Mouse (Mus musculus): ENCODE measurements around the gene Ccr10. TPM values are rescaled to one million over a fixed set of nuclear protein-coding genes. Genes with fewer than 3 reads are reported as not detected.
"Not testable (repeated sequence)": the region's sequence is repeated elsewhere in the genome, so short reads cannot be mapped to it uniquely, and the experiment has no call there.

Ccr10 gene
- polyA plus RNA-seq, 1 experiment from 2014 or later = 0.20 TPM

- H3K4me1 ChIP-seq = peaks cover 6% of the 10 kb centered on the region
- no peaks in the 10 kb centered on the region for H3K36me3 ChIP-seq
- H3K4me3 ChIP-seq = no peak overlapping the region
- DNase-seq (ENCODE audit: low spot score) = no peak
- no peak overlapping the region for H3K27ac ChIP-seq (replicated peaks)
- 88% methylated on average over 13 of the region's 13 CpGs for WGBS
- peaks cover 4% of the 10 kb centered on the region; the same call in 1 of the 2 replicates for H3K9me3 ChIP-seq (replicated peaks)
- H3K27me3 ChIP-seq (ENCODE audit: low read depth, poor library complexity, severe bottlenecking) = peaks cover 5% of the 10 kb centered on the region
These were observed 40.9 kb downstream of the Ccr10 start for GRCm38 (mm10) chr11:101134217-101134865.

- no peak for DNase-seq (ENCODE audit: low spot score)
- Histone ChIP-seq H3K36me3 (no peaks in the 10 kb centered on the region), H3K27me3 (ENCODE audit: low read depth, poor library complexity, severe bottlenecking) (no peaks in the 10 kb centered on the region), H3K9me3 (replicated peaks) (peaks cover 4% of the 10 kb centered on the region; the same call in 1 of the 2 replicates), H3K4me3 (no peak overlapping the region), H3K27ac (replicated peaks) (no peak overlapping the region), H3K4me1 (no peaks in the 10 kb centered on the region)
- 88% methylated on average over 12 of the region's 12 CpGs for WGBS
These were observed 42.2 kb downstream of the Ccr10 start for GRCm38 (mm10) chr11:101133037-101133436.

GRCm38 (mm10) chr11:101131701-101132100 is 43.5 kb downstream of the Ccr10 start:
- WGBS = 91% methylated on average over 6 of the region's 6 CpGs
- Histone ChIP-seq H3K4me1 (no peaks in the 10 kb centered on the region), H3K4me3 (no peak overlapping the region), H3K27ac (replicated peaks) (no peak overlapping the region), H3K36me3 (peaks cover 8% of the 10 kb centered on the region), H3K27me3 (ENCODE audit: low read depth, poor library complexity, severe bottlenecking) (no peaks in the 10 kb centered on the region), H3K9me3 (replicated peaks) (peaks cover 11% of the 10 kb centered on the region; the same call in 1 of the 2 replicates)
- no peak for DNase-seq (ENCODE audit: low spot score)

GRCm38 (mm10) chr11:101131187-101131586 is 44.1 kb downstream of the Ccr10 start:
- no peaks in the 10 kb centered on the region for H3K27me3 ChIP-seq (ENCODE audit: low read depth, poor library complexity, severe bottlenecking)
- H3K4me1 ChIP-seq = no peaks in the 10 kb centered on the region
- 96% methylated on average over 2 of the region's 2 CpGs for WGBS
- H3K27ac ChIP-seq (replicated peaks) = no peak overlapping the region
- H3K9me3 ChIP-seq (replicated peaks) = peaks cover 14% of the 10 kb centered on the region; the same call in 1 of the 2 replicates
- H3K4me3 ChIP-seq = no peak overlapping the region
- DNase-seq (ENCODE audit: low spot score) = no peak
- H3K36me3 ChIP-seq = peaks cover 14% of the 10 kb centered on the region

- Histone ChIP-seq H3K4me3 (no peak overlapping the region), H3K27me3 (ENCODE audit: low read depth, poor library complexity, severe bottlenecking) (no peaks in the 10 kb centered on the region), H3K36me3 (peaks cover 23% of the 10 kb centered on the region), H3K4me1 (no peaks in the 10 kb centered on the region), H3K9me3 (replicated peaks) (peaks cover 14% of the 10 kb centered on the region; the same call in 1 of the 2 replicates), H3K27ac (replicated peaks) (no peak overlapping the region)
- WGBS = 58% methylated on average over 18 of the region's 18 CpGs
- no peak for DNase-seq (ENCODE audit: low spot score)
These were observed 45.0 kb downstream of the Ccr10 start for GRCm38 (mm10) chr11:101130056-101130756.

GRCm38 (mm10) chr11:101128996-101129577 is 46.2 kb downstream of the Ccr10 start:
- peaks cover 14% of the 10 kb centered on the region; the same call in 1 of the 2 replicates for H3K9me3 ChIP-seq (replicated peaks)
- WGBS = 84% methylated on average over 11 of the region's 11 CpGs
- peaks cover 34% of the 10 kb centered on the region for H3K36me3 ChIP-seq
- no peaks in the 10 kb centered on the region for H3K4me1 ChIP-seq
- no peaks in the 10 kb centered on the region for H3K27me3 ChIP-seq (ENCODE audit: low read depth, poor library complexity, severe bottlenecking)
- no peak overlapping the region for H3K4me3 ChIP-seq
- H3K27ac ChIP-seq (replicated peaks) = no peak overlapping the region
- no peak for DNase-seq (ENCODE audit: low spot score)

GRCm38 (mm10) chr11:101127075-101127474 is 48.2 kb downstream of the Ccr10 start:
- WGBS = 95% methylated on average over 1 of the region's 1 CpGs
- peaks cover 54% of the 10 kb centered on the region for H3K36me3 ChIP-seq
- no peak overlapping the region for H3K4me3 ChIP-seq
- H3K4me1 ChIP-seq = no peaks in the 10 kb centered on the region
- H3K9me3 ChIP-seq (replicated peaks) = peaks cover 14% of the 10 kb centered on the region; the same call in 1 of the 2 replicates
- no peak for DNase-seq (ENCODE audit: low spot score)
- no peaks in the 10 kb centered on the region for H3K27me3 ChIP-seq (ENCODE audit: low read depth, poor library complexity, severe bottlenecking)
- no peak overlapping the region for H3K27ac ChIP-seq (replicated peaks)

GRCm38 (mm10) chr11:101125008-101125407 is 50.2 kb downstream of the Ccr10 start:
- H3K9me3 ChIP-seq (replicated peaks) = peaks cover 10% of the 10 kb centered on the region; the same call in 1 of the 2 replicates
- H3K4me3 ChIP-seq; H3K27ac ChIP-seq (replicated peaks); H3K27me3 ChIP-seq (ENCODE audit: low read depth, poor library complexity, severe bottlenecking); DNase-seq (ENCODE audit: low spot score): not testable (repeated sequence)
- peaks cover 15% of the 10 kb centered on the region for H3K4me1 ChIP-seq
- 94% methylated on average over 9 of the region's 9 CpGs for WGBS
- H3K36me3 ChIP-seq = peaks cover 62% of the 10 kb centered on the region

GRCm38 (mm10) chr11:101124494-101124893 is 50.7 kb downstream of the Ccr10 start:
- H3K4me1 ChIP-seq = peaks cover 15% of the 10 kb centered on the region
- not testable (repeated sequence) for H3K27ac ChIP-seq (replicated peaks); H3K27me3 ChIP-seq (ENCODE audit: low read depth, poor library complexity, severe bottlenecking); H3K4me3 ChIP-seq; DNase-seq (ENCODE audit: low spot score)
- WGBS = 98% methylated on average over 8 of the region's 8 CpGs
- H3K9me3 ChIP-seq (replicated peaks) = peaks cover 10% of the 10 kb centered on the region; the same call in 1 of the 2 replicates
- H3K36me3 ChIP-seq = peaks cover 62% of the 10 kb centered on the region

Small RNAs within 50 kb of the gene (microRNA-seq; reads per million reads assigned to microRNA genes)
- not detected for gene Gm27626

Other genes starting within 250 kb of the Ccr10 start
- 16.9 and 20.4 TPM in 2 replicates for gene Stat3, start 235.9 kb downstream of the Ccr10 start, polyA plus RNA-seq (2016; fragmentation: Nextera tagmentation; extraction: Ambion mirVana)
- gene Cavin1, start 204.6 kb downstream of the Ccr10 start, polyA plus RNA-seq (2016; fragmentation: Nextera tagmentation; extraction: Ambion mirVana) = 16.7 and 21.8 TPM in 2 replicates
- gene Atp6v0a1, start 166.0 kb downstream of the Ccr10 start, polyA plus RNA-seq (2016; fragmentation: Nextera tagmentation; extraction: Ambion mirVana) = 33.9 and 43.9 TPM in 2 replicates
- gene Naglu, start 105.4 kb downstream of the Ccr10 start, polyA plus RNA-seq (2016; fragmentation: Nextera tagmentation; extraction: Ambion mirVana) = 10.0 and 11.6 TPM in 2 replicates
- gene Hsd17b1, start 97.0 kb downstream of the Ccr10 start, polyA plus RNA-seq (2016; fragmentation: Nextera tagmentation; extraction: Ambion mirVana) = 0.12 TPM in 1 of 2 replicates, not detected in the other
- 57.5 TPM in 2 replicates for gene Coasy, start 92.9 kb downstream of the Ccr10 start, polyA plus RNA-seq (2016; fragmentation: Nextera tagmentation; extraction: Ambion mirVana)
- gene Mlx, start 88.2 kb downstream of the Ccr10 start, polyA plus RNA-seq (2016; fragmentation: Nextera tagmentation; extraction: Ambion mirVana) = 42.7 and 49.1 TPM in 2 replicates
- 74.3 and 77.3 TPM in 2 replicates for gene Psmc3ip, start 80.0 kb downstream of the Ccr10 start, polyA plus RNA-seq (2016; fragmentation: Nextera tagmentation; extraction: Ambion mirVana)
- gene Retreg3, start 55.5 kb downstream of the Ccr10 start, polyA plus RNA-seq (2016; fragmentation: Nextera tagmentation; extraction: Ambion mirVana) = 16.4 and 20.2 TPM in 2 replicates
- gene Tubg1, start 55.5 kb downstream of the Ccr10 start, polyA plus RNA-seq (2016; fragmentation: Nextera tagmentation; extraction: Ambion mirVana) = 131 and 135 TPM in 2 replicates
- gene Tubg2, start 19.5 kb downstream of the Ccr10 start, polyA plus RNA-seq (2016; fragmentation: Nextera tagmentation; extraction: Ambion mirVana) = 2.1 and 3.9 TPM in 2 replicates
- 0.28 and 0.43 TPM in 2 replicates for gene Cntnap1, start 4.9 kb downstream of the Ccr10 start, polyA plus RNA-seq (2016; fragmentation: Nextera tagmentation; extraction: Ambion mirVana)
- gene Plekhh3, start 4.1 kb downstream of the Ccr10 start, polyA plus RNA-seq (2016; fragmentation: Nextera tagmentation; extraction: Ambion mirVana) = 4.5 and 5.6 TPM in 2 replicates
- 11.1 and 11.2 TPM in 2 replicates for gene Ezh1, start 51.0 kb upstream of the Ccr10 start, polyA plus RNA-seq (2016; fragmentation: Nextera tagmentation; extraction: Ambion mirVana)
- 64.7 and 71.5 TPM in 2 replicates for gene Ramp2, start 70.6 kb upstream of the Ccr10 start, polyA plus RNA-seq (2016; fragmentation: Nextera tagmentation; extraction: Ambion mirVana)
- gene Vps25, start 78.3 kb upstream of the Ccr10 start, polyA plus RNA-seq (2016; fragmentation: Nextera tagmentation; extraction: Ambion mirVana) = 137 and 143 TPM in 2 replicates
- gene Wnk4, start 85.1 kb upstream of the Ccr10 start, polyA plus RNA-seq (2016; fragmentation: Nextera tagmentation; extraction: Ambion mirVana) = 5.4 and 8.0 TPM in 2 replicates
- 1.6 and 1.8 TPM in 2 replicates for gene Cntd1, start 103.6 kb upstream of the Ccr10 start, polyA plus RNA-seq (2016; fragmentation: Nextera tagmentation; extraction: Ambion mirVana)
- gene Coa3, start 103.7 kb upstream of the Ccr10 start, polyA plus RNA-seq (2016; fragmentation: Nextera tagmentation; extraction: Ambion mirVana) = 223 and 228 TPM in 2 replicates
- 152 and 162 TPM in 2 replicates for gene Becn1, start 126.8 kb upstream of the Ccr10 start, polyA plus RNA-seq (2016; fragmentation: Nextera tagmentation; extraction: Ambion mirVana)
- gene Psme3, start 140.8 kb upstream of the Ccr10 start, polyA plus RNA-seq (2016; fragmentation: Nextera tagmentation; extraction: Ambion mirVana) = 181 and 194 TPM in 2 replicates
- gene Aoc2, start 149.6 kb upstream of the Ccr10 start, polyA plus RNA-seq (2016; fragmentation: Nextera tagmentation; extraction: Ambion mirVana) = 1.6 and 2.5 TPM in 2 replicates
- gene Aoc3, start 155.2 kb upstream of the Ccr10 start, polyA plus RNA-seq (2016; fragmentation: Nextera tagmentation; extraction: Ambion mirVana) = 0.04 TPM in 1 of 2 replicates, not detected in the other
- gene G6pc, start 192.1 kb upstream of the Ccr10 start, polyA plus RNA-seq (2016; fragmentation: Nextera tagmentation; extraction: Ambion mirVana) = not detected in 2 replicates
- gene Aarsd1, start 242.2 kb upstream of the Ccr10 start, polyA plus RNA-seq (2016; fragmentation: Nextera tagmentation; extraction: Ambion mirVana) = 105 TPM in 2 replicates
- gene Gm27029, start 249.4 kb upstream of the Ccr10 start, polyA plus RNA-seq (2016; fragmentation: Nextera tagmentation; extraction: Ambion mirVana) = 8.4 and 9.4 TPM in 2 replicates
- gene Rundc1, start 249.6 kb upstream of the Ccr10 start, polyA plus RNA-seq (2016; fragmentation: Nextera tagmentation; extraction: Ambion mirVana) = 22.8 and 24.0 TPM in 2 replicates
- gene Ptges3l, start 249.9 kb upstream of the Ccr10 start, polyA plus RNA-seq (2016; fragmentation: Nextera tagmentation; extraction: Ambion mirVana) = 2.4 and 3.7 TPM in 2 replicates